Mouse (Mus musculus) kidney, postnatal 14 days (tissue): Measurements from ENCODE around the gene Grb10.

Experiments
- DNase-seq: peaks from one replicate; pipeline ENCODE4 v3.0.0; 2022; ENCODE audit warnings: mixed read lengths

Gene Grb10

DNA sequence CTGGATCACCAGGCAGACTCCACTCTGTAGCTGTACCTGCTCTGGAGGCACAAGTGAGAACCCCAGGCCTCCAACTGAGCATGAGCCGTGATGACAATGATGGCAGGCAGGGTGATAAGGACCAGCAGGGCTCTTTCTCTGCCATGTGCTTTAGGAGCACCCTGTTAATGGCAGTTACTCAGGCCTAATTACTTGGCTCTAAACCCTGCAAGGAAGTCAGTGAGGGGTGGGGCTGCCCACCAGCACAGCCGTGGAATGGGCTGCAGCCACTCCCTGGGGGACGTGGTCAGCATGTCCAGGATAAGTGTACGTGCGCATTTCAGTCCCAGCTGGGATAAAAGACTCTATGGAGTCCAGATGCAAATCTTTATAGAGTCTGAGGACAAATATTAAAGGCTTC lies 5.7 kb downstream of the Grb10 start:
- DNase-seq = no peak

DNA sequence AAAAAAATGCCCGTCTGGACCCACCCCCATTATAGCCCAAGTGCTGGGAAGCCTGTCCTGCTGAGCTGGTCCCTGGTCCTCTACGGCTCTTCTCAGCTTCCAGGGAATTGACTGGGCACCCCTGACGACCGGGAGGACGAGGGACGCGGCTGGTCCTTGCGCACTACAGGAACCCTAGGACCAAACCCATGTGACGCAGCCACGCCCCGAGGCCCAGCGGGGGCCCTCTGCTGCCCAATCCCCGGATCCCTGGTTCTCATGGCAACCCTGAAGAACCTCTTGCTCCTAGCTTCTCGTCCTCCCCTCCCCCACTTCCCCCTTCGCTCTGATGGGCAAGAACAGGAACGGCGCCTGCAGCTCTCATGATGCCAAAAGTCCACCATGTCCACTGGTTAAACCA lies 11.8 kb downstream of the Grb10 start:
- no peak for DNase-seq

DNA sequence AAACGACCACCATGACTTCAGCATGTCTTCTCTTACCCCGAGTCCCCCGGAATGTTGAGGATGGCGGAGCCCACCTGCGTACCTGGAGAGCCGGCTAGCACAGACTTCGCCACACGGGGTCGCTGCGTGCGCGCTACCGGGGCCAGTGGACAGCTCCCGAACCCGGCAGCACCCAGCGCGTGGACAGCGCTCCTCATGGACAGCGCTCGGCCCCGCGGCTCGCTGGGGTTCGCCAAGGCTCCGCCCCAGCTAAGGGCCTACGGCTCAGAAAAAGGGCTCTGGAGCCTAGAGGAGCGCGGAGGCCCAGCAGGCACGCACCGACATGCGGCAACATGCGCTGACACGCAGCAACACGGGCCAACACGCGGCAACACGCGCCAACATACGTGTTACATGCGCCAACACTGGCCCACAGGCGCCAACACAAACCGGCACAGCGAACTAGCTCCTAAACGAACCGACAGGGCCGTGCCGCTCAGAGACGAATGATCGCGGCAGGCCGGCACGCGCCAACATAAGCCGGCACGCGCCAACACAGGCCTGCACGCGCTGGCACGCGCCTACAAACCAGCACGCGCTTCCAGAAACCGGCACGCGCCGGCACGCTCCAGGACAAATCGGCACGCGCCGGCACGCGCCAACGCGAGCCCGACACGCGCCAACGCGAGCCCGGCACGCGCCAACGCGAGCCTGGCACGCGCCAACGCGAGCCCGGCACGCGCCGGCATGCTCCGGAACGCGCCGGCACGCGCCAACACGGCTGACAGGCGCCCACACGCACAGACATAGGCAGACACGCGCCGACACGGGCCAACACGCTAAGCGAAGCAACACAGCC lies 12.5 kb downstream of the Grb10 start:
- peak; percentile 83 for DNase-seq

DNA sequence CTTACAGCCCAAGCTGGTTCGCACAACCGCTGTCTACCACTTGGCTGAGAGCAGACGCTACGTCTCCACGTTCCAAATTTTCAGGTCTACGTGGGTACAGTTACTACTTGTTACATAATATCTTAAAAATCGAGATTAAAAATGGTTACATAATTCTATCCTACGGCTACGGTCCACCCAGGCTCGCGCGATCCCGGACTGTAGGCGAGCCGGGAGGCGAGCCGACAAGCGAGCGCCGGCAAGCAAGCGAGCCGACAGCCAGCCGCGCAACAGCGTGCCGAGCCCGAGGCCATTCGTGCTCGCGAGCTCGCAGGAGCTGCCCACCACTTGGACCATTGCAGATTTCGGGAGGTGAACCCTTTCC lies 13.1 kb downstream of the Grb10 start:
- DNase-seq = no peak

DNA sequence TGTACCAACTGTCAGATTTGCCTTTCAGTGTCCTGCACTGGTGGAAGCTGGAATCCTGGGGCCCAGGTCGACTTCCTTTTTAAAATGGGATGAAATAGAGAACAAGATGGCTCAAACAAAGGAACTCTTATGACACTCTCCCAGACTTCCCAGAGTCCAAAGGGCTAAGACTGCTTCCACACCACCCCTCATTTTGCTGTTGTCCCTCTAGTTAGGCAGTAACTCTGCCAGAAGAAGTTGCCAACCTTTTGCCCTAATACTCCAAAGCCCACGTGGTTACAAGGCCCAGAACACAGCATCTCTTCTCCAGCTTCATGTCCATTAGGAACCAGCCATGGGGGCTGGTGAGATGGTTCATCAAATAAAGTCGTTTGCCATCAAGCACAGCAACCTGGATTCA lies 15.4 kb downstream of the Grb10 start:
- DNase-seq = no peak

DNA sequence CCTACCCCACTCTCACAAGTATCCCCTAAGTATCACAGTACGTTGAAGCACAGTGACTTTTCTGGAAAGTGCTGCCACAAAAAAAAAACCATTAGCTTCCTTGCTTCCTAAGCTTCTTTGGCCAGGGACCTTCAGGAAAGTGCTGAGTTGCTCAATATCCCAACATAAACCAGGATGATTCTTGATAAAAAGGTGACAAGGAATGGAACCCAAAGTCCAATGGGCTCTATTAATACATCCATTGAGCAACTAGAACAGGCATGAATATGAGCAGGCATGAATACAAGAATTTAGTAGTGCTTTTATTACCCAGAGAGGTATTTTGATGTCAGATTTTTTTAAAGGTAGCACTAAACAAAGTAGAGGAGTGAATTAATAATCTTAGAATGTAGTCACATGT lies 18.8 kb downstream of the Grb10 start:
- no peak for DNase-seq

DNA sequence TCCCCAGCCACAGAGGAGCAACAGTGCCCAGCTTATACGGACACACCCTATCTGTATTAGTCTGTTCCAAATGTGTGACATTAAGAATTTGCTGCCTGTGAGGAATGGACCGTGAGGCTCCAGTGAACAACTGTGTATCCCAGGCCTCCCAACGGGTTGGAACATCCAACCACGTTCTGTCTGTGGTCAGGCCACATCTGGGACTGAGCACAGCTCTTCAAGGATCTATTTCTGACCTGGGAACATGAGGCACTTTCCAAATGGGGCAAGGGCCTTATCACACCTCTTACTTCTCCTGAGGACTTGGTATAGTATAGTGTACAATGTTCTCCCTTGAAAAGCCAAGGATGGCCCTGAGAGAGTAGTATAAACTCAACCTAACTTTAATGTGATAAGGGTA lies 19.9 kb downstream of the Grb10 start:
- DNase-seq = no peak

DNA sequence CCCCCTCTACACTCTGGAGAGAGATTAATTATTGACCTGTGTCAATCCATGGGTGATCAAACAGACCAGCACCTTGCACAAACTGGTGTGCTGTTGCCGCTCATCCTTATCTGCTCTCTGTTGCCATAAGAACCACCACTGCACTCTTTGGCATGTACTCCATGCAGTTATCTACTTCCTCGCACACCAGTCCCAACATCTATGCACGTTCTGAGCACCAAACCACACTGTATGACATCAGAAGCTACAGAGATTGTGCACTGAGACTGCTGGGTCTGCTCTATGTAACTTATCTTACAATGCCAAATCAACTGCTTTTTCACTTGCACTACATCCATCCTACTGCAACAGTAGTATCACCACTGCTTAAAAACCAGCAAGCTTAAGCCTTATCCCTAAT lies 28.4 kb downstream of the Grb10 start:
- DNase-seq = no peak

DNA sequence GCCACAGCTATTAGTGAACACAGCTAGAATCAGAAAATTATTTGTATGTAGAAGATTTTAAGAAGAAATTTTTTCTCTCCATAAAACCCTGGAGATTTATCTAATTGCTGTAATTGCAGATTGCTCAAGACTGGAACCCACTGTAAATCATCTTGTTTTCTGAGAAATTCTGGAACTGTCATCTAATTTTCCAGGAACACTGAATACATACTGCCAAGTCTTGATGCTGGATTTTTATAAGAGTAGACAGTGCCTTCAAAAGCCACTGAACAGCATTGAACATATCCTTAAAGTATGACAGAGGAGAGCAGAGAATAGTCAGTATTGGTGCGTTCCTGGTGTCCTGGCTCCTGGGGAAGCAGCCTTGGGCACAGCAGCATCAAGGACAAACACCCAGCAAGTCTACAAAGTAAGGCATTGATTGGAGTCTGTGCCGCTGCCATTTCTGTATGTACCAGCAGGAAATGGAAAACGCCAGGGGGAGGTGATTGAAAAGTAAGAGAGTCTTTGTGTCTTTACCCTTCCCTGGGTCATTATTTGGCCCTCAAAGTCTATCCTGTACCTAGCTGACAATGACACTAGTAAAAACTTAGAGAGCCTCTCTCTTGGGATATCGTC lies 38.1 kb downstream of the Grb10 start:
- peak; percentile 10 for DNase-seq

DNA sequence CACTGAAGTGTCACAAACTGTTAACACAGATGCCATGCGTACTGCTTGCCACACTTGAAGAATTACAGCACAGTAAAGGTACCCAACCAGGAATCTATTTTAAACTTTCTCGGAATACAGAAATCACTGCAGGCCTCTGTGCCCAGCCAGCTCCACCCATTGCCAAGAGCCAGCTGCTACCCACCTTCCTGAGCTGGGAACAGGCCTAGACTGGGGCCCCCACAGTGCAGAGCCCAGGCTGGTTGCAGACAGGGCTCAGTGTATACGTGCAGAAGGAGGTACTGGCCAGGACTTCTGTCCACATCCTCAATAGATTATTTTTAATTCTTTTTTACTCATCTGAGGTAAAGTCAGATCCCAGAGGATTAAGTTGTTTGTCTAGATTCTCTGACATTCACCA lies 39.6 kb downstream of the Grb10 start:
- no peak for DNase-seq

DNA sequence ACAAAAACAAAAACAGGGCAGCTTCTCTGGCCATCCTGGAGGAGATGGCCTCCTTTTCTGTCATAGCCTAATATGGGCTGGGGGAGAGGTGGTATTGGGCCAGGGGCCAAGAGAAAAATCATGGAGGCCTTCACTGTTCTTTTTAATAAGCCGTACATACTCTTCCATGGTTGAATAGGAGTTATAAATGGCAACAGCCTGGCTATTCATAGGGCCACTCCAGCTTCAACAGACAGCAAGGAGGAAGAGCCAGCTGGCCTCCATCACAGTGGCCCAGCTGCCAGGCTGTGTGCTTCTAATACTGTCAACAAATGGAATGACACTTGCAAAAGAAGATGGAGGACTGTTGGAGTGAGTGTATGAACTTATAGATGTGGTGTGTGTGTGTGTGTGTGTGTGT lies 41.4 kb downstream of the Grb10 start:
- no peak for DNase-seq

DNA sequence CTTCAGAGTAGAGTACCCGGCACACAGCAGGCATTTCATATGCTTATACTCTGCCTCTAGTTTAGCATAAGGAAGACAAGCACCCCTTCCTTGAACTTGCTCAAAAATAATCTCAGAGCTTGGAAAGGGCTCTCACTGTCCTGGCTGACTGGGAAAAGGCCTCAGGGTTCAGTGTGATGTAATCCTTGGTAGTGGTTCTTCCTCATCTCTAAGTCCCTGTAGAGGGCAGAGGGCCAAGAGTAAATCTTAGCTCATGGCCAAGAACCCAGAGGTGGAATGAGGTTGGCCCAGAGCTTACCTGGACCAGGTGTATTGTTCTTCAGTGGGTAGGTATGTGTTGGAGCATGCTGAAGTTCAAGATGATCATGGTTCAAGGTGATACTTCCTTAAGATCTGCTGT lies 43.1 kb downstream of the Grb10 start:
- DNase-seq = no peak

DNA sequence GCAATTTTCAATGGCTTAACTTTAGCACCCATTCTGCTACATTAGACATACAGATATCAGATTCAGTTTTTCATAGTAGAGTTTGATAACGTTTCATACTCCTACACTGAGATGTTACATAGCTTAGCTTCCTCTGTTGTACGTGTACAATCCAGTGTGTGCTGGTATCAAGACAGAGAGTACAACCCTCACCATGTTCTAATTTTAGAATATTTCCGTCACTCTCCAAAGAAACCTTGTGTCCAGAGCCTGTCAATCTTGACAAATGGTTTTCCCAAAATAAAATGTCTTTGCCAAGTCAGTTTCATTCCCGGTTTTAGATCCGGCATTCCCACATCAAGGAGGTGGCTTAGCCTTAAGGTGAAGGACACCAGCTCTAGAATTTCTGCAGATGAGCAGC lies 44.7 kb downstream of the Grb10 start:
- no peak for DNase-seq

DNA sequence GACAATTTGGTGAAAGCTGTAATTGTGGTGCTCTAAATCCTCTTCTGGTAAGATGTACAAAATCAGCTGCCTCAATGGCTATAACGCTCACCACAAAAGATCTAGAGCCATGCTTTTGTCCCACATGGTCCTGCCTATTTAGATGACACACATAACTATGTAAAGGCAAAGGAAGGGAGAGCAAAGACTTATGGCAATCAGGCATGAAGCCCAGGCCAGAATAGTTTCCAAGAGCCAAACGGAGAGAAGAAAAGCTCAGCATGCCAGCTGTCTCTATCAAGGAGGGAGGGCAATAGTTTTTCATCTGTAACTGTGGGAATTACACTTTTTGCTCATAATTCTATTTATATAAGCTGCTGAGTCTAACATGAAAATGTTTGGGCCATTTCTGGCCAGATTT lies 45.3 kb downstream of the Grb10 start:
- no peak for DNase-seq

DNA sequence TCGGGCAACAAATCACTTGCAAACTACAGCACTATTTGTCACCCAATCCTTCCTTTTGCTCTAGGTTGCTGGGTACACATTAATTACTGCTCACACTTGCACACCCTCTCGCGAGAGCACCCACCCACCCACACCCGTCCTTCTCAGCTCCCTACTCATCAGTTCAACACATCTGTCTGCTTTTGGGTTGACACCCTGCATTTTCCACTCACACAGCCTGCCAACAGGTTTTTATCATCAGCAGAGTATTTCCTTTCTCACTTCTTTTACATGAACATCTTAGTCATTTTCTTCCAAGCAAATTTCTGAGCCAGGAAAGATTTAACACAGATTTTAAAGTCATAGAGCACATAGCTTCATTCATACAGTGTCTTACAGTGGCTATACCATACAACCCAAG lies 48.6 kb downstream of the Grb10 start:
- DNase-seq = no peak

DNA sequence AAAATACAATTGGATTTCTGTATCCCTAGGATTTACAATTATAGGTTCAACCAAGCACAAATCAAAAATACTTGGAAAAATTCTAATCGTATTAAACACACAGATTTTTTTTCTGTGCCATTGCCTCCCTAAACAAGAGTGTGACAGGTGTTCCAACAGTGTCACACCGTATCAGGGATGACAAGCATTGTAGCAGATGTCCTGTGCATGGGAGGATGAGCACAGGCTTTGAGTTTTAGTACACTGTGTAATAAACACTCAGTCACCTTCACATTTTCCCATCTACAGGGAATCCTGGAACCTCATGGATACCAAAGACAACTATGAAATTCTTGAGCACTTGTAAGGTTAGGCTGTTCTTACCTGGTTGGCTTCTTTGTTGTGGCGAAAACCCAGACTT lies 51.2 kb downstream of the Grb10 start:
- DNase-seq = no peak

DNA sequence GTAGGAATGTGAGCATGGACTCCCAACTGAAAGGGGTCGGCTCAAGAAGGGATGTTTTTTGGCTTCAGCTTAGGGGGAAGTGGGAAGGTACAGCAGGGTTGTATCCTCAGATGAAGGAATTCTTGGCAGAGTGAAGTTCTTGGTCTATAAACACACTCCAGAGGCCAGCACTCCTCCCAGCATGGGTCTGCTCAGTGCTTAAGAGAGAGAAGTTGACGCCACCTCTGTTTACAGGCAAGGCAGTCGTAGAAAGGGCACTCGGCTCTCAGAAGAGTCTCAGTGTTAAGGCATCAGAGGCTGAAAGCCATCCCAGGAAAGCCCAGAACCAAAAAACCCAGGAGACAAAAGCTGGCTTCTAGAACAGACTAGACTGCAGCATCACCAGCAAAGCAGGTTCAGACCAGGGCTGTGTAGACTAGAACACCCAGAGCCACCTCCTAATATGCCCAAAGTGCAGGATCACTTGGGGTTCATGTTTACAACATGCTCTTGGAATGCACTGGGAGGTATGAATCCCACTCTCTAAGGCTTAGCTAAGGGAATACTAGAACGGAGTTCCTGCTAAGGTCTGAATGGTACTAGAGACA lies 59.8 kb downstream of the Grb10 start:
- no peak for DNase-seq

DNA sequence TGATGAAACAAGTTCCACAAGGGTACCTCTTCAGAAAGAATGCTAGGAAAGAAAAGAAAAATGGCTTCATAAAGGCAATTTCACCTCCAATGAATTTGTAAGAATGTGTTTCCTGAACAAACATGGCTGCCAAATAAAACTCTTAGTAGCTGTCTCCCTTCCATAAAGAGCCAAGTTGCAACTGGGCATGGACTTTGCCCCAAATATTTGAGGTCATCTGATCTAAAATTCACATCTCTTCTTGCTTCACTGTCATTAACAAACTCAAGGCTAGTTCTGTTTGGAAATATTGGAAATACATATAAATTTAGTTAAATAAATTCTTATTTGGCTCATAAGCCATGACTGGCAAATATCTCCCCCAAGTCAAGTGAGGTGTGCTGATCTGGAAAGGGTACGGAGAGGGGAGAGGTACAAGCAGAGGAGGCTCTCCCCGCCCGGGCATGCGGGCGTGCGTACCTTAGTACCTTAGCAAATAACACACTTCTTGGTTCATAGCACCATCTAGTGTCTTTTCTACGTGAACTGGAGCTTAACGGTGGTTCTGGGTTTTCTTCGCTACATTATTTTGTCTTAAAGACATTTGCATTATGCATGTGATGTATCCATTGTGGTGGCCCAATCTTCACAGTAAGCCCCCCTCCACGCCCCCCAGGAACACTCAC lies 63.8 kb downstream of the Grb10 start:
- peak; percentile 54 for DNase-seq

DNA sequence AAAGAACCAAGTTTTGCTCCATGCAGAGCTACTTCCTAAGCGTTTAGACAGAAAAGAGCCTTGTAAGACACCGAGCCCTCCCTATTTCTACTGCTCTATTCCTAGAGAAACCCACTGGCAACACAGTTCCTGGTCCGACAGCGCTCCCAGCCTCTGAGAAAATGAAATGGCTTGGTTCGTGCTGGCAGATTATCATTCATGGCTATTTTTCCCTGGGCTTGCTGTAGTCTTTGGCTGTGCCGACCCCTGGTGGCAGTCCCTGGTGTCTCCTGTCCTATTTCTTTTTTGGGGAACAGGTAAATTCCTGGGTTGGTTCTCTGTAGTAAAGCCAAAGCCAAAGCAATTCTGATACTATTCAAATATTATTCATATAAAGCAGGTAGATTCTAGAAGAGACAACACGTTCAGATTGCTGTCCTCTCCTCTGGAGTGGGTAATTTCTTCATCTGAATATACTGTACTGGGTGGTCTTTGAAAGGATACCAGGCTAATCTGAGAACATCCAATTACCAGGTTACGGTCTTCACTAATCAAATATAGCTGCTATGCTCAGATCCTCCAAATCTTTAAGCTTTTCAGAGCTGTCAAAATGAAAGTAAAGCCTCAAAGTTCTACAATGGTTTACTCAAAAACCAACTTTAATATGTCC lies 65.0 kb downstream of the Grb10 start:
- peak; percentile 77 for DNase-seq

DNA sequence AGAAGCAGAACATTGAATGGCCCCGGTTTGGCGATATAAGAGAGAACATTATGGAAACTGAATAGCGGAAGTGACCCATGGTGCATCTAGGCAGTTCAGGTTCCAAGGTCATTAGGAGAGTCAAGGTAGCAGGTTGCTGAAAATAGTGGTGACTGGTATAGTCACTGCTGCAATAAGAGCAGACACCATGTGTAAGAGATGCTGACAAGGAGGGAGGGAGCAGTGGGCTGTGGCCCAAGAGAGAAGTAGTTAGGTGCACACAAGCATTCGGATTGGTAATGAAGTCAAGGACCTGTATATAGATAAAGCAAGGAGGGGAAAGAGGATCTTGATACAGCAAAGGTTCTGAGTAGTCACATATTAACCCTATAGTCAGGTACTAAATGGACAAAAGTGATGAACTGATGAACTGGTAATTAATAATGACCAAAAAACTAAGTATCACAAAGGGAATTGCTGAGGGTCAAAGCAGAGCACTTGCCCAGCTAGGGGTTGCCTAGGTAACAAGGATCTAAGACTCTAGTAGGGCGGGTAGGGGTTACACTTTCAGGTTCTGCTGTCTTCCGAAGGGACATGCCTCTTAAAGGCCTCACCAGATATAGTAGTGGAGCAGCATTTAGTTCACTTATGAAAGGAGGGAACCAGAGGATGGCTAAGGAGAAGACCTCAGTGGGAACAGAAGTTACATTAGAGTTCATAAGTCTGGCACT lies 65.9 kb downstream of the Grb10 start:
- no peak for DNase-seq

DNA sequence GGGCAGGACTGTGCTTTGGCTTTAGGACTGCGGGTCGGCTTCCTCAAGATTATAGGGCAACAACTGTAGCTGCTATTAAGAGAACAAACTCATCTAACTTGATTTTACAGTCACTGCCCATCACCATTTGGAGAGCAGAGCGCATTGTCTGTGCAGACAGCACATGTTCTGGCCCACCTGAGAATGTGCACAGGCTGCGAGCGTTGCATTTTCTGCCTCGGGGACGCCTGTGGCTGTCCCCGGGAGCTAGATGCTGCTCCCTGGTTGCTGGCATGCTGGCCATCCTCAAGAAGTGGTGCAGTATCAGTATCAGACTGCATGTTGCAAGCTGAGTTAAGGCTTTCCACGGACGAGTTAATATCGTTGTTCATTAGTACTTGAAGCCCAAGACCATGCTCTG lies 68.2 kb downstream of the Grb10 start:
- no peak for DNase-seq

DNA sequence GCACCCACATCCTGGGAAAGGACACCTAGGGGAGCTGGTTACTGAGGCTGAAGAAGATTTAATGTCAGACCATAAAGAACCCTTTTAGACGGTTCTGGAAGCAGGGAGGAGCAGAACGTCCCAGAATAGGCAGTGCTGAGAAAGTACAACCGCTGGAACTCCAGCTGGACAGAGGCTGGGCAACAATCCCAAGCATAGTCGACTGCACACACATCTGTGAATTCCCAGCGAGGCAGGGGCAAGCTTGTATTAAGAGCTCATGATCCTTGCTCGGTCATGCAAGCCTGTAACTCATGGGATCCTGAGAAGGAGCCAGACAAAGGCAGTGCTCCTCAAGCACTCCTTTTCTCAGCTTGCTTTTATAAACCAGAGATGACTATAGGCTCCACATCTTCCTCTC lies 69.7 kb downstream of the Grb10 start:
- peak; percentile 48 for DNase-seq

DNA sequence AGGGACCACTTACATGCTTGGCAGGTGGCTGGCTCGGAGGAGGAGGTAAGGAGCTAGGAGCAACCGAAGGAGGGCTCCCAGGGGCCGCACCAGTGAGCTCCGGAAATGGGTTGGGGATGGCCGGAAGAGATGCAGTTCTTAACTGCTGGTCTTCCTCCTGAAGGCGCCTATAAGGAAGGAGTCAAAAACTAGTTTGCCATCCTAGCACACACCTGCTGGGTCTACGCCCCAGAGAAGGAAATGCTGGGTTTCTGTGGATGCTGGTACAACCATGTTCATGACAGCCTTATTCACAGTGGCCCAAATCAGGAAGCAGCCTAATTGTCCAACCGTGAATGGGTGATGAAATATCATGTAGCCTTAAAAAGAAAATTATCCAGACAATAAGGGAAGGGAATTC lies 71.0 kb downstream of the Grb10 start:
- no peak for DNase-seq
